Mouse (Mus musculus): ENCODE data around the gene Ankrd9. TPM values are rescaled to one million over a fixed set of nuclear protein-coding genes. Genes with fewer than 3 reads are reported as not detected.

The Ankrd9 gene
- polyA plus RNA-seq, 1 experiment from 2014 or later = 32.9 TPM

Other genes with a start within 250 kb of the Ankrd9 start
- gene Wdr20, start 241.1 kb downstream of the Ankrd9 start, polyA plus RNA-seq (2014; fragmentation: Nextera tagmentation; extraction: Ambion mirVana) = 17.7 and 18.2 TPM in 2 replicates
- gene Mok, start 138.1 kb downstream of the Ankrd9 start, polyA plus RNA-seq (2014; fragmentation: Nextera tagmentation; extraction: Ambion mirVana) = 1.3 and 2.1 TPM in 2 replicates
- 3.3 and 3.8 TPM in 2 replicates for gene Zfp839, start 128.8 kb downstream of the Ankrd9 start, polyA plus RNA-seq (2014; fragmentation: Nextera tagmentation; extraction: Ambion mirVana)
- gene Cinp, start 89.9 kb downstream of the Ankrd9 start, polyA plus RNA-seq (2014; fragmentation: Nextera tagmentation; extraction: Ambion mirVana) = 144 and 155 TPM in 2 replicates
- 4.4 and 4.7 TPM in 2 replicates for gene Tecpr2, start 89.8 kb downstream of the Ankrd9 start, polyA plus RNA-seq (2014; fragmentation: Nextera tagmentation; extraction: Ambion mirVana)
- gene Rcor1, start 60.3 kb upstream of the Ankrd9 start, polyA plus RNA-seq (2014; fragmentation: Nextera tagmentation; extraction: Ambion mirVana) = 17.4 and 18.2 TPM in 2 replicates
- gene Traf3, start 187.3 kb upstream of the Ankrd9 start, polyA plus RNA-seq (2014; fragmentation: Nextera tagmentation; extraction: Ambion mirVana) = 7.4 and 9.1 TPM in 2 replicates
- gene 4930595D18Rik, start 205.5 kb upstream of the Ankrd9 start, polyA plus RNA-seq (2014; fragmentation: Nextera tagmentation; extraction: Ambion mirVana) = not detected in 2 replicates